Mouse (Mus musculus) B cell, adult 62 days (primary cell): ENCODE results near the gene Ckm. TPM values are rescaled to one million over a fixed set of nuclear protein-coding genes. Genes with fewer than 3 reads are reported as not detected.

ENCODE experiments used
- total RNA-seq: library from RNA; stranded (reverse); gene quantifications from 4 replicates; pipeline ENCODE4 v1.2.4, GENCODE M21; 2023

The Ckm gene
- total RNA-seq: 0.97 TPM in 1 of 4 replicates, not detected in the others

GRCm38 (mm10) chr7:19404476-19404875 is at the start of gene Ckm:
Gene Ckm, plus strand, starts transcription at chr7:19404776.

GRCm38 (mm10) chr7:19359299-19359891 is 45.2 kb upstream of the Ckm start, which contains the start of the genes Cd3eap and Ppp1r13l:
Gene Cd3eap, minus strand, starts transcription at chr7:19359483.
Gene Ppp1r13l, plus strand, starts transcription at chr7:19359749.

DNA sequence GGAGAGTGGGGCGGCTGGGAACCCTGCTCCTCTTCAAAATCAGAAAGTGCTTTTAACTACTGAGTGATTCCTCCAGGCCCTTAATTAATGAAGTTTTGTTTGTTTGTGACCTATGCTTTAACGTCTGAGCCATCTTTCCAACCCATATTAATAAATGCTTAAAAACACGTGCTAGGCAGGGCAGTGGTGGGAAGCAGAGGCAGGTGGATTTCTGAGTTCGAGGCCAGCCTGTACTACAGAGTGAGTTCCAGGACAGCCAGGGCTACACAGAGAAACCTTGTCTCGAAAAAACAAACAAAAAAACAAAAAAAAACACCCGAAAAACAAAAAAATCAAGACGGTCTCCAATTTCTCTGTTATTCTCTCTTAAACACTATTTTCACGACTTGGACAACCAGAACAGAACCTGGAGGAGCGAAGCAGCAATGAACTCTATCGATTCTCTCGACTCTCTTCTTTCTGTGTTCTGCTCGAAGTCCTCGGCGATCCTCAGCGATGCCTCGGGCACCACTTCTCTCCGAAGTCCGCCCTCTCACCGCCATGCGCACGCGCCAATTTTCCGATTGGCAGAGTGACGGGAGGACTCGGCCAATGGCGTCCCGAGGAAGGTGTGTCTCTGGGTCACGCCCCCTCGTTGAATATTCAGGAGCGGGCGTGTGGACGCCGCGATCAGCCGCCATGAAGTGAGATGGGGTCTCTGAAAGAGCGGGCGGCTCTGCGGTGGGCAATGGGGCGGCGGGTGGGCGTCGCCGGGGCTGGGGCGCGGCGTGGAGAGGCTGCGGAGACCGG is 23.0 kb upstream of the Ckm start, which contains the start of gene Ercc2:
TSS of gene Ercc2 (plus strand) at position 634 of the 789 bp plus-strand sequence.

DNA sequence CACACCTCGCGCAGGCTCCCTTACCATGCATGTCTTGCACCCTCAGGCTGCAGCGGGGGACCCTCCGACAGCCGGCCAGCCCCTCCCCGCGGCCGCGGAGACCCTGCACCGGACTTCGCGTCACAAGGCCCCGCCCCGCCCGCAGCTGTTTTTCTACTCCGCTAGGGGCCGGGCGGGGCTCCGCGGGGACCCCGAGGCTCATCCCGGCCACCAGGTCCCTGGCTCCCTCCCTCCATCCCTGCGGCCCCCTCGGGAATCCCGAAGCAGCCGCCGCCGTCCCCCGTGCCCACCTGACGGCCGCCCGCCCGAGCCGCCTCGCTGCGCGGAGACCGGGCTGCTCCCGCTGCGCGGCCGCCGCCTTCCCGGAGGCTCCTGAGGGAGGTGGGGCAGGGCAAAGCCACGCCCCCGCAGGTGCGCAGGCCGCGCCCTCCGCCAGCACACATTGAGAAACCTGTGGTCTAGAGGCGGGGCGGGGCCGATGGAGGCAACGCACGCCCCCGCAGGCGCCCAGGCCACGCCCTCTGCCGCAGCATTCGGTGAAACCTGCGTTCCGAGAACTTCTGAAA is 762 bp upstream of the Ckm start, which contains the start of gene Klc3:
TSS of gene Klc3 (minus strand) at position 374 of the 566 bp plus-strand sequence.

GRCm38 (mm10) chr7:19458591-19459111 is 54.1 kb downstream of the Ckm start, which contains the start of gene Mark4:
Gene Mark4, minus strand, starts transcription at chr7:19458821.

GRCm38 (mm10) chr7:19462884-19463381 is 58.4 kb downstream of the Ckm start, which contains the start of gene Exoc3l2:
Gene Exoc3l2, plus strand, starts transcription at chr7:19463331.

Other genes with a start within 250 kb of the Ckm start
- gene Gipr, start 238.6 kb upstream of the Ckm start, total RNA-seq: not detected in 4 replicates
- 19.1 to 28.1 TPM (median 21.6 TPM) in 4 replicates for gene Eml2, start 228.4 kb upstream of the Ckm start, total RNA-seq
- gene Gpr4, start 192.2 kb upstream of the Ckm start, total RNA-seq: not detected in 4 replicates
- gene Opa3, start 176.4 kb upstream of the Ckm start, total RNA-seq: 52.4 to 62.7 TPM (median 54.4 TPM) in 4 replicates
- 346 to 371 TPM (median 369 TPM) in 4 replicates for gene Vasp, start 133.0 kb upstream of the Ckm start, total RNA-seq
- gene Ppm1n, start 124.7 kb upstream of the Ckm start, total RNA-seq: not detected in 4 replicates
- gene Rtn2, start 122.2 kb upstream of the Ckm start, total RNA-seq: 0.15 to 0.27 TPM in 2 of 4 replicates, not detected in the others
- 2,427 to 3,505 TPM (median 2,938 TPM) in 4 replicates for gene Fosb, start 94.7 kb upstream of the Ckm start, total RNA-seq
- gene Ercc1, start 60.0 kb upstream of the Ckm start, total RNA-seq: 59.1 to 71.4 TPM (median 68.3 TPM) in 4 replicates
- gene Cd3eap, start 45.3 kb upstream of the Ckm start, total RNA-seq: 4.3 to 7.0 TPM (median 5.9 TPM) in 4 replicates
- 0.63 to 2.7 TPM (median 1.5 TPM) in 4 replicates for gene Ppp1r13l, start 45.0 kb upstream of the Ckm start, total RNA-seq
- 68.9 to 74.8 TPM (median 72.8 TPM) in 4 replicates for gene Ercc2, start 22.8 kb upstream of the Ckm start, total RNA-seq
- gene Klc3, start 672 bp upstream of the Ckm start, total RNA-seq: 0.60 to 1.2 TPM (median 0.86 TPM) in 4 replicates
- gene Mark4, start 54.0 kb downstream of the Ckm start, total RNA-seq: 26.4 to 33.1 TPM (median 28.6 TPM) in 4 replicates
- not detected in 4 replicates for gene Exoc3l2, start 58.6 kb downstream of the Ckm start, total RNA-seq
- gene Bloc1s3, start 103.6 kb downstream of the Ckm start, total RNA-seq: 3.1 to 5.3 TPM (median 4.6 TPM) in 4 replicates
- 27.9 to 35.9 TPM (median 30.9 TPM) in 4 replicates for gene Trappc6a, start 103.6 kb downstream of the Ckm start, total RNA-seq
- gene Nkpd1, start 113.1 kb downstream of the Ckm start, total RNA-seq: 0.31 to 0.78 TPM (median 0.53 TPM) in 4 replicates
- 55.1 to 64.0 TPM (median 60.2 TPM) in 4 replicates for gene Ppp1r37, start 158.3 kb downstream of the Ckm start, total RNA-seq
- gene Zfp296, start 172.5 kb downstream of the Ckm start, total RNA-seq: 9.7 to 13.7 TPM (median 12.6 TPM) in 4 replicates
- 72.4 to 80.4 TPM (median 77.1 TPM) in 4 replicates for gene Gemin7, start 172.8 kb downstream of the Ckm start, total RNA-seq
- 94.5 to 107 TPM (median 98.1 TPM) in 4 replicates for gene Clasrp, start 199.7 kb downstream of the Ckm start, total RNA-seq
- gene Relb, start 224.7 kb downstream of the Ckm start, total RNA-seq: 113 to 122 TPM (median 116 TPM) in 4 replicates